Mouse (Mus musculus): ENCODE data around the gene Wfdc1.
A peak's percentile ranks its signal among the peaks of the same experiment; 100 is the strongest.

The Wfdc1 gene

DNA sequence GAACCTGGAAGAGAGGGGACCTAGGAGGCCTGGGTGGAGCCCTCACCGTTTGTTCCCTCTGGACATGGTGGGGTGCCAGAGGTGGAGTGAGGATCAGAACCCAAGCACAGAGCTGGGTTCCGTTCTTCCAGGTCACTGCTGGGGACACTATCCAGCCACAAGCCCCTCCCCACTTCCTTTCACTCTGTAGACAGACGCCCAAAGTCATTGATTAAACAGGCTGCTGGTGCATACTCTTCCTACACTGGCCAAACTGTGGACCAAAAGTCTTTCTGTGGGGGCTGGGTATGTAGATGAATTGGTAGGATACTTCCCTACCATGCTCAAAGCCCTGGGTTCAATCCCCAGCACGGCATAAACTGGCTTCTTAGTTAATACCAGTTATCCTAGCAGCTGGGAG, 25.8 kb downstream of the Wfdc1 start:
- no peak for DNase-seq (ENCODE audit: low spot score)

DNA sequence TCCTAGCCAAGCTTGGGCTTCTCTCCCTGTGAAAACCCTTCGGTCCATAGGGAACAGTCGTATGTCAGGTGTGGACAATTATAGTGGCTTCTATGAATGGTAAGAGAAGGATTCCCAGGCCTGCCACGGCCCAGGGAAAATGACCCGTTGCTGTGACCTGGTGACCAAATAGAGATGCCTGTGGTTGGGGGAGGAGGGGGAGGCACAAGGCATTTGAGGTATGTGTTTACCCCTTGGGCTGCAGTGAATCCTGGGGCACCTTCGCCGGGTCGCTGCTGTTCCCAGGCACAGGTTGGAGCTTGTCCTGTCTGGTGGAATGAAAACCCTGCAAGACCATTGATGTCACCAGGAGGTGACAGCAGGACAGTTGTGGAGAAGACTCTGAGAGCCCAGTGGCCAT, 28.5 kb downstream of the Wfdc1 start:
- no peak for DNase-seq (ENCODE audit: low spot score)

DNA sequence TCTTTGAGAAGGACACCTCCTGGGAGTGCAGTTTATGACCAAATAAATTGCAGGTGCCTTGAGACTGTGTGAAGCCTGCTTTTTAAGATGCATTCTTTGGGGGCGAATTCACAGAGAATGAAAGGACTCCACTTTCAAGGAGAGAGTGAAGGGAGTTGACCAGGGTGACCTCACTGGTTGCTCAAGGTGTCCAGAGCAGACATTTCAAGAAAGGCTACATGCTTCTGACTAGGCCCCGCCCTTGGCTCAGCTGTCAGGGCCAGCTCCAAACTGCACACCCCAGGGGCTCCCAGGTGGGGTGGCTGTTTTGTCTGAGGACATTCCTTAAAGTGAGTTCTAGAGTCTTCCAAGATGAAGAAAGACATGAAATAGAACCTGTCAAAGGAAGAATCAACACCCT, 31.0 kb downstream of the Wfdc1 start:
- DNase-seq (ENCODE audit: low spot score) = no peak

DNA sequence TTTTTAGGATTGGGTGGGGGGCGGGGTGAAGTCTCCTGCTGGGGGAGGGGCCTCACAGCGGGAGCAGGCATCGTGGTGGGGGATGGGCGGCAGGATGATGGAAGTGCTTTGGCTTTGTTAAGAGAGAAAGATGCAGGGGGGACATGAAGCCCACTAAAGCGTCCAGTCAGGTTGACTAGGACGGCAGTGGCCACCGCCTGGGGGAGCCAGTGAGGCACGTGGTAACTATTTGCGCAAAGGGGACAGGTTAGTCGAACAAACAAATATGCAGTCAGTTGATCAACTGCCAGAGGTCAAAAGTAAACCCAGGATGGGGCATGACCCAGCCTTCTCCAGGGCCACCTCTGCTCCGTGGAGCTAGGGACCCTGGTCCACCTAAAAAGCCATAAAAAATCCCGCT, 32.8 kb downstream of the Wfdc1 start:
- peak; percentile 84 for DNase-seq (ENCODE audit: low spot score)

DNA sequence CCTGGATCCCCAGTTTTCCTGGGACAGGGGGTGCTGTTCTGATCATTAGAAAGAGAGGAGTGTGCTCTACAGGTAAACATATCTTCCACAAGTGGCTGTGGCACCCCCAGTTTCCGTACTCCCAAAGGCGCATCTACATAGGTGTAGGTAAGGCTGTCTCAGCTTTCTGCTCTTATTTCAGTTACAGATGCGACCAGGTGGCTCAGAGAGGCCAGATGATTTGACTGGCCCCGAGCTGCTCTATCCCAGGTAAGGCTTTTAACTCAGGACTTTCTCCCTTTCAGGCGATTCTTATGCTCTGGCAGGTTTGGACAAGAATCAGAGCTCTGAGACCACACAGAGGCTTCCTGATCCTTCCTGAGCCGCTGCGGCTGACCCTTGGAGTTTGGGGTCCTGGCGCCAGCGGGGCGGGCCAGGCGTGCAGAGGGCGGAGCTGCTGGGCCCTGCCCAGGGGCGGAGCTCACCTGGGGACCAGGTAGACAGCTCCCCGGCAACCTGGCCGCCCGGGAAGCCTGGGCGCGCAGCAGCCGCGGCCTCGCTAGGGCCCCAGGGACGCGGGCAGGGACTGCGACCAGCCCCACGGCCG, 33.5 kb downstream of the Wfdc1 start, which contains the start of gene Atp2c2:
TSS of gene Atp2c2 (plus strand) at position 461 of the 586 bp plus-strand sequence.
- no peak for DNase-seq (ENCODE audit: low spot score)

DNA sequence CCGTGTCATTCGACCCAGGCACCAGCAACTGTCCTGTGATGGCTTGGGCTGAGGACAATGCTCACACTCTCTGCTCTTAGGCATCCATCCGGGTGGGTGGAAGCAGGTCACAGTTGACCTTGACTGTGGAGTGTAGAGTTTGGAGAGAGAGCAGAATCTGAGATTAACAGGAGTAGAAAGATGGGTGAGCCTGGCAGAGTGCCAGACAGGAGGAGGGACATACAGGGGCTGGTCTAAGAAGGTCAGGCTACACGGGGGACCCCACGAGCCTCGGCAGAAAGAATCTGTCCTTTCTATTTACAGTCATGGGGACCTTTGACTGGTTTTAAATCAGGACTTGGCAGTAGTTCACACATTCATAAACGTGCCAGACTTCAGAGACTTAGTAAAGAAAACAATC, 36.8 kb downstream of the Wfdc1 start:
- peak; percentile 77 for DNase-seq (ENCODE audit: low spot score)

DNA sequence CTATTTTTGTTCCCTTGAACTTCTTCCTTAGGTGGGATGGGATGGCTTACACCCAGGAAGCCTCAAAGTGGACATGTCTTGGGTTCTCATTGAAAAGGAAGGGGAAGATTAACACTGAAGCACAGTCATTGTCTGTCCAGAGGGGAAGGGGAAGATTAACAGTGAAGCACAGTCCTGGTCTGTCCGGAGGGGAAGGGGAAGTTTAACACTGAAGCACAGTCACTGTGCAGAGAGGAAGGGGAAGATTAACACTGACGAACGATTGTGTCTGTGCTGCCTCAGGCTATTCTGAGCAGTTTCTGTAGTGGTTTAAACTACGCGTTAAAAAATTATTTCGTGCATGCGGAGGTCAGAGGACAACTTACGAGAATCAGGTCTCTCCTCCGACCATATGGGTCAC, 41.0 kb downstream of the Wfdc1 start:
- no peak for DNase-seq (ENCODE audit: low spot score)

DNA sequence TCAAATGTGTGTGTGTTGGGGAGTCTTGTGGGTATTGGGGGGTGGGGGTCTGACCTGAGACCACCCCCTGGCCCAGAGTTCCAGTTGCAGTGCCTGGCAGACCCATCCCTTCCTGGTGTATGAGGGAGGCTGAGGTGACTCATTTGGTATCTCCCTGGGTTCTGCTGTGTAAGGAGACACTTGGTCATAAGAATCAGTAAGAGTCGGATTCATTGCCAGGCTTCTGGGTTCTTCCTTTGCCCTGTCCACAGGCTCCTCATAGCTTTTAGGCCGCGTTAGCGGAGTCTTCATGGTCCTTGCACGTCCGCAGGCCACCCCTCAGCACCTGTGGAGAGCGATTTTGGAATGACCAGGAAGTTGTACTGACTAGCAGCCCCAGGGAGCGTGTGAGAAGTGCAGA, 42.3 kb downstream of the Wfdc1 start:
- DNase-seq (ENCODE audit: low spot score) = no peak

DNA sequence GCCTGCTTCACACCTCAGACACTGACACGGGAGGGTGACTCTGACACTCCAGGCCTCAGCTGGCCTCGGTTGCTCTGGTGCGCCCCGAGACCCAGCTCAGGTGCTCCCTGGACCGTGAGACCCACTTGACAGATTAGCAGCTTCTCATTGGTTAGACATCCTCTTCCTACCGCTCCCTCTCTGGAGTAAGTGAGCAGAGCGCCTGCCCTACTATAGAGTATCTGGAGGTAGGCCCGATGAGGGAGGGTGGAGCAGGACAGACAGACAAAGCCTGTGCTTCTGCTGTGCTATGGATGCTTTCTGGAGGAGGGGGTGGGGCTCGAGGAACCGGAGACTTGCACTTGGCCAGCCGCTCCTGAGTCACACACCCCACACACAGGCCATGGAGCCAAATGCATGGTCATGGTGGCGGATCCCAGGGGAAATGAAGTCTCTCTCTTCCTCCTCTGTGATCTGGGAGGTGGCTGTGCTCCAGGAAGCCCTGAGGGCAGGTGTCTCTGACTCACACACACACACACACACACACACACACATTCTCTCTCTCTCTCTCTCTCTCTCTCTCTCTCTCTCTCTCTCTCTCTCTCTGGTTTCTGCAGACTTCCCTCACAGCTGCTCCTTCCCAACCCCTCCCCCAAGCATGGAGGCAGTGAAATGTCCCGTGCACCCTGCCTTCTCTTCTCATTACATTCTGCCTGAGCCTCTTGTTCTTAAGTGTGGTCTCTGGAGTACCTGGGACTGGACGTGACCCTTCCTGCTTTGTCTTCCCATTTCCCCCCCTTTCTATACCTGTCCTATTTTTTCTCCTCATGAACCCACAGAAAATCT, 42.9 kb downstream of the Wfdc1 start:
- DNase-seq (ENCODE audit: low spot score) = no peak

DNA sequence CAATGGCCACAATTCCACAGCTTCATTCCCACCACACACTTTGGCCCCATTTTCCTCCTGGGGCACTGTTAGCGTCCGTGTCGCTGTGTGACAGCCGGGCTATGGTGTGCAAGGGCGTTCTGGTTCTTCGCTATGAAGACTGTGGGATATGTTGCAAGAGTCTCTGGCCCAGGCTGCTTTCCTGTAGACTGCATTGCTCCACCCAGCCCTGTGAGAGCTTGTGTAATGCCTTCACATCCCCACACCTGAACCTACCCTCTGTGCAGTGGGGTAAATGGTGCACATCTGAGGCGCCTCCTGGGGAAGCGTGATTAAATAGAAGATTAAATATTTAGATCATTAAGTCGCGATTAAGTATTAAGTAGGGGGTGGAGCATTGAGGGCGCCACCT, 43.5 kb downstream of the Wfdc1 start:
- no peak for DNase-seq (ENCODE audit: low spot score)

DNA sequence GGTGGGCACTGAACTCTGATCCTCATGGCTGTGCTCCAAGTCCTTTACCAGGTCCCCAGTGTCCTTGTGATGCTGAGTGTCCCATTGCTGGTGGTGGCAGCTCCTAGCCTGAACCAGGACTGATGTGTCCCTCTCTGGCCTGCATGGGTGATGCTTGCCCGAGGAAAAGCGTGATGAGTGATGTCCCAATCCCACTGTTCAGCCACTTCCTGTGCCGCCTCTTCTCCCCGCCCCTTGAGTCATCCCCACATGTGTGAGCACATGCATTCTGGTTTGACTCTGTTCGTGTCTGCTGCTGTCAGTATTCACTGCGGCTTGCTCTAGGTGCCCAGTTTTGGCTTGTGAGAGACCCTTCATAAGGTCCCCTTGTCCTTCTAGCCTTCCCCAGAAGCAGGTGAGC, 46.1 kb downstream of the Wfdc1 start:
- DNase-seq (ENCODE audit: low spot score) = no peak

DNA sequence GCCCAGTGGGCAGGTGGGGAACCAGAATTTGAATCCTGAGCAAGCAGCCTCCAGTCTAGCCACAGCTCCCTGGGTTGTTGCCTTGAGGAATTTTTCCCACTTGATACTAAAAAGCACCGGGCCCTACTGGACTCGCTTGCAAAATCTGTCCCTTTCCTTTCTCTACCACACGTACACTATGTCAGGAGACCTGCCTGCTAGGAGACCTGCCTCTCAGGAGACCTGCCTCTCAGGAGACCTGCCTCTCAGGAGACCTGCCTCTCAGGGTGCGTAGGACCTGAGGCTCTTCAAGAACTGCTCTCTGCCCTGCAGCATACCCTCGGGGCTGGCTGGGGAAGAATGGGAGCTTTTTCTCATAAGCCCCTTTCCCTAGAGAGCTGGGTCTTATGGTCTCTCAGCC, 47.3 kb downstream of the Wfdc1 start:
- no peak for DNase-seq (ENCODE audit: low spot score)

DNA sequence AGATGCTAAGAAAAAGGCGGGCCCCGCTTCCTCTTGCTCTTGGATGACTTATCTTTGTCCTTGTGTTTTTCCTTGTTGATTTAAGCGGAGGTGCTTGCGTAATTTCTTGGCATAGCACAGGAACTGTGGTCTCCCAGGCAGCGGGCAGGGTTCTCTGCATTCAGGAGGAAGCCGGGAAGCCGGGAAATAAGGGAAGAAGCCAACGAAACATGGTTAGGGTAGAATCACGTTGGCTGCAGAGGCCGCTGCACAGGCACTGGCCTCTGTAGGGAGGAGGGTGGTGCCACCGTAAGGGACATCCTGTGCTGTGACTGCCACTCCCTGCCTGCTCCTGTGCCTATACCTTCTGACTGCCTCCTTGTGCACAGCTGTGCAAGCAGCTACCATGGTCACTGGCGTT, 49.1 kb downstream of the Wfdc1 start:
- DNase-seq (ENCODE audit: low spot score) = no peak

DNA sequence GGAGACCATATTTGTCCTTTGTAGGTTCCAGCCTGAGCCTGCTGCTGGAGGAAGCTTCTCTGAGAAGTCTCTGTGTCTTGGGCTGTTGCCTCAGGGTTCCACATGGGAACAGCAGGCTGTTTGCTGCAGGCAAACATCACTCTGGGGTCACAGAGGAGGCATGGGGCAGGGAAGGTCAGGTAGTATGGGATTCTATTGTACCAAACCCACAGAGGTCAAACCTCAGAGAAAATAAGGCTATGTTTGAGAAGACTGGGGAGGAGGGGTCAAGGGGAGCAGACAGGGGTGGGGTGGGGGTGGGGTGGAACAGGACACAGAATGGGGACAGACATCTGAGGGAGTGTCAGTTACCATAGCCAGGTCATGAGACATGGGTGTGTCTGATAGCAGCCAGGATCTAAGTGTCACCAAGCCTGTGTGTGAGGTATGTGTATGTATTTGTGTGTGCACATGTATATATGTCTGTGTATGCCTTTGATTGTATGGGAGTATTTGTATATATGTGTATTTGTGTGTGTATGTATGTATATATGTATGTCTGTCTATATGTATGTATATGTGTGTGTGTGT, 50.6 kb downstream of the Wfdc1 start:
- DNase-seq (ENCODE audit: low spot score) = no peak

DNA sequence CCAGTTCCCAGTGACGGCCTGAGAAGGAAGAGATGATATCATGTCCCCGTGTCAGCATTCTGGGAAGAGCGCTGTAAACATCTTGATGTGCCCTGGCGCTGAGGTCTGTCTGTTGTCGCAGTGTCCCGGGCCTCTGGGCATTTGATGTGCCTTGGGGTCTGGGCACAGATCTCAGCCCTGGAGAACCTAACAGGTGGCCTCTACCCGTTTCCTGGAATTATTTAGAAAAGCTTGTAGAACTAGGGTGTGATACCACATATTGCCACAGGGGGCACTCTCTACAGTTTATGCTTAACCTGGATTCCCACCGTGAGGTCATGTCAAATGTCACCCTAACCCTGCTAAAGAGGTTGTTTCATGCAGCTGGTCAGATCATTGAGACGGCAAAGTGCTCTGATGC, 51.6 kb downstream of the Wfdc1 start:
- peak; percentile 68 for DNase-seq (ENCODE audit: low spot score)

DNA sequence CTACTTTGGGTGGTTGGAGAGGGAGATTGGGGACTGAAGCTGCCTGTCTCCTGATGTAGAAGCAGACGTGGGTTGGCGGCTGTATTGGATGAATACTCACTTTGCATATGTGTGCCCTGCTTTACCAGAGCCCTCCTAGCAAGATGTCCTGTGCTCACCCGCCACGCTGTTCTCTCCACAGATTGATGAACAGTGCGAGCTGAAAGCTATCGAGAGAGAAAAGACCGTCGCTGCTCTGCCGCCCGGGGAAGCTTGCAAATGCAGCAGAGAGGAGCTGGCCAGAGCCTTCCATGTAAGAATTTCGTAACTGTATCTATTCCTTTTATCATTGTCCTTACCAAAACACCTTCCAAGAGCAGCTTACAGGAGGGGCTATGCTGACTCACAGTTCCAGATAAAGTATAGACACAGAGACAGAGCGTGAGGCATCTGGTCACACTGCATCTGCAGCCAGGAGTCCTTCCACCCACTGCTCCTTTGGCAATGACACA, 52.9 kb downstream of the Wfdc1 start:
- DNase-seq (ENCODE audit: low spot score) = no peak

DNA sequence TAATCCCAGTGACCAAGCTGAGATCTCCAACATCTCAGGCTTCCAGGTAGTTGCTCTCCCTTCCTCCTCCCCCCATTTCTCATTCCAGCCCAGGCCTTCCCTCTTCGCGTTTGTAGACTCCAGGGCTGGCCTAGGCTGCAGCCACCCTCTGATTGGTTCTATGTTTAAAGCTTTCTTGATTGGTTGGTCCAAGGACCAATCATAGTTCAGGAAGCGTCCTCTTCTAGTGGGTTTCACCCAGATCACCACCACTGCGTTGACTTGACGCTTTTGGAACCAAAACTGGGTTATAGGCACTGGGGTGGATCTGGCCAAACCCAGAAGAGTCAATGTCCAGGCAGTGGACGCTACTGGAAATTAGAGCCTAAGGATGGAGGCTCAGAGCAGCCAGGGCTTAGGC, 56.2 kb downstream of the Wfdc1 start:
- DNase-seq (ENCODE audit: low spot score) = no peak

DNA sequence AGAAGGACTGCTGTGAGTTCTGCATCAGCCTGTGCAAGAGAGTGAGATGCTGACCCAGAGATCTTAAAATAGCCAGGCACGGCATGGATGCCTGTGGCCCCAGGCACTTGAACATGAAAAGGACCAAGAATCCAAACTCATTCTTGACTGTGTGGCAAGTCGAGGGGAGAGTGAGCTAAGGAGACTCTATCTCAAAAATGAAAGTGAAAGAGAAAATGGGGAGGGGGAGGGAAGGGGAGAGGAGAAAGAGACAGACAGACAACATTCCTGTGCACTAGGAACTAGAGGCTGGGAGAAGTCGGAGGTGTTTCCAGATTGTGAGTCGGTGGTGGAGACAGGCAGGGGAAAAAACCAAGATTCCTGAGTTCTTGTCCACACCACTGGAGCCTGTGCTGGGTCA, 57.5 kb downstream of the Wfdc1 start:
- DNase-seq (ENCODE audit: low spot score) = no peak

DNA sequence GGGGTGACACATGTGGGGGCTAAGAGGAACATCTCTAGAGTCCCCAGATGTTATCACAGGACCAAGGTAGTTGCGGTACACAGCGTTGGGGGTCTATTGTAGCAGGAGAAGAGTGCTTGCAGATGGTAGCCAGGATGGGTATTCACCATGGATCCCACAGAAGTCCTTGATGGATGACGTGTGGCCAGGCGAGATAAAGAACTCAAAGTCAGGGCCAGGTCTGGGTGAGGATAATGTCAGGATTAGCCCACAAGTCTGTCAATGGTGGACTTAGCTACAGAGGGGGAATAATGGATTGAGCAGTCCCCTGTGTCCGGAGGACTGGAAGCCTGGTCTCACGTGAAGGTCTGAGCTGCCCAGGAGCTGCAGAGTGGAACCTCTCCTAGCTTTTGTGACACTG, 58.4 kb downstream of the Wfdc1 start:
- no peak for DNase-seq (ENCODE audit: low spot score)

DNA sequence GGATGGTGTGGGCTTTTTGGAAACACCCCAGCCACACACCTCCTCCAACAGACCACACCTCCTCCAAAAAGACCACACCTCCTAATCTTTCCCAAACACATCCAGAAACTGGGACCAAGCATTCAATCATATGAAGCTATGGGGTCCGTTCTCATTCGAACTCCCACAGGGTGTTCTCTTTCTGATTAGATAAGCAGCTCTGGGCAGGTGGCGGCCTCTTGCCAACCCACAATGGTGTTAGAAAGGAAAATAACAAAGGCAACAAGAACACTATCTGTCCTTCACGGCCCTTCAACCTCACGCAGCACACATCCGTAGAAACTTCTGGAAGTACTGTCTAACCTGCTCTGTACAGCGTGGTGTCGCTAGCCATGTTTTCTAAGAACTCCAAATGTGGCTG, 60.9 kb downstream of the Wfdc1 start:
- no peak for DNase-seq (ENCODE audit: low spot score)

DNA sequence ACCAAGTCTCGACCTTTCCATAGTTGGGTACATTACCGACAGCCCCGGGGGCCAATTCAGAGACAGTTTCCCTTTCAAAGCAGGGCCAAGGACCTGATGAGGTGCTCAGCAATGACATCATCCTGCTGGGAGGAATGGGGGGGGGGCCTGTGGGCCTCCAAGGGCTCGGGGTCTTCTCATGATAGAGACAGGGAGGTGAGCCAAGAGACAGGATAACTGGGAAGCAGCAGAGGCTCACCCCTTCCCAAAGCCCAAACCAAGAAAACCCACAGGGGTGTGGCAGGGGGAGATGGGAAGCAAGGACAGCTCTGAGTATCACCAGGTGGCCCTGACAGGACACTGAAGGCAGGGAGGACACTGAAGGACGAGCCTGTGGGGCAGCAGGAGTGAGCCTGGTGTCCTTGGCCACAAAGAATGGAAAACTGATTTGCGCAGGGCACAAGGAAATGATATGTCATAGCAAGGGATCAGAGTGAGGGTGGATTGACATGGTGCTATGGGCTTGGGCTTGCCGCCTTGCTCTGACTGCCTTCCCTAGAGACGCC, 62.3 kb downstream of the Wfdc1 start:
- DNase-seq (ENCODE audit: low spot score) = no peak

DNA sequence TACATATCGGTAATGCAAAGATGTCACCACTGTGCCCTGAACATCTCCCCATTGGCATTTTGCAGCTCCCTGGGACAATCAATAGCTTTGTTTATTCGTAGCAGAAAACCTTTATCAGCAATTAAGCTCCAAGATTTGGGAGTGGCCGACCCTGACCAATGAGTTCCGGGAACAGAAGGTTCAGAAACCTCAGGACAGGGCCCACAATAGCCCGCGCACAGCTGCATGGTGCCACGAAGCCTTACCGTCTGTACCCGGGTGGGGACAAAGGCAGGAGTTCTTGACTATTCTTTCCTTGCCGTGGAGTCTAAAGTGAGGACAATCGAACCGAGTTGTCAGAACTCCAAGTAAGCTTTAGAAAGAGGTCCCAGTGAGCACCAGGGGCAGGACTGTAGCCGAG, 65.9 kb downstream of the Wfdc1 start:
- no peak for DNase-seq (ENCODE audit: low spot score)

DNA sequence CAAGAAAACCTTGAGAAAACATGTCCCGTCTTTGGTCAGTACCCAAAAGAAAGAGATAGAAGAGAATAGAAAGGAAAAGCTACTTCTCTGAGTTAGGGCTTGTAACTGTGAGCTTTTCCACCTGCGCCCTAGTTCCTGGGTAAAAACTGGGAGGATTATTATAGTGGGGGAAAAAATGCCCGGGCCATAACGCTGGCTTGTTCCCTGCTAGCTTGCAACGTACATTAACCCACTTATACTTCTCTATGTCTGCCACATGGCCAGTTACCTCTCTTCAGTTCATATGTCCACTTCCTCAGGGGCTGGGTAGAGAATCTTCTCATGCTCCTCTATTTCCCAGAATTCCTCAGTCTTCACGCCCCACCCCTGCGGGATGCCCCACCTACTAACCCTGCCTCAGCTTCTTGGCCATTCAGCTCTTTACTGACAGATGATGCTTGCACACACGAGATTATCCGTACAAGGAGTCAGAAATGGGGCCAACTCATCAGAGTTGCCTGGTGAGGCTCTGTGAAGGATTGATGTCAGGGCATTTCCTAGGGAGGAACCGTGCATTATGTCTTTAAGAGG, 70.3 kb downstream of the Wfdc1 start:
- no peak for DNase-seq (ENCODE audit: low spot score)
